Mouse (Mus musculus): ENCODE results near the gene Gm9999.
A peak's percentile ranks its signal among the peaks of the same experiment; 100 is the strongest.
"Not testable (repeated sequence)": the region's sequence is repeated elsewhere in the genome, so short reads cannot be mapped to it uniquely, and the experiment has no call there.

Gene Gm9999

DNA sequence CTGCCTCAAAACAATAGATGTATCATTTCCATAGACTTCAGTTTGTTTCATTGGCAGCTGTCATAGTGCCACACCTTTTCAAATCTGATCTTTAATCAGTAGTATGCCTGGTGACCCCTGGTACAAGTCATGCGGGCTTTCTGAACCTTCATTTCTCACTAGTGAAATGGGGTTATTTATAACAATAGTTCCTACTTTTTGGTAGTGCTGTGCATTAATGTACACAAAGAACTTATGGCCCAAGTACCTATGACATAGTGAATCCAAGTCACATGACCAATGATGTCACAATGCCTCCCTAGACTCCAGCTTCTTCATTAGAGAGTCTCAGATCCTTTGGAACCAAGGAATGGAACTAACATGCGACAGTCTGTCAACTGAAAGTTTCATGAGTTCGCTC lies at the start of gene Gm9999:
Gene Gm9999, plus strand, starts transcription at position 301 of the 400 bp plus-strand sequence.
- DNase-seq (ENCODE audit: inconsistent ontology term): no peak

DNA sequence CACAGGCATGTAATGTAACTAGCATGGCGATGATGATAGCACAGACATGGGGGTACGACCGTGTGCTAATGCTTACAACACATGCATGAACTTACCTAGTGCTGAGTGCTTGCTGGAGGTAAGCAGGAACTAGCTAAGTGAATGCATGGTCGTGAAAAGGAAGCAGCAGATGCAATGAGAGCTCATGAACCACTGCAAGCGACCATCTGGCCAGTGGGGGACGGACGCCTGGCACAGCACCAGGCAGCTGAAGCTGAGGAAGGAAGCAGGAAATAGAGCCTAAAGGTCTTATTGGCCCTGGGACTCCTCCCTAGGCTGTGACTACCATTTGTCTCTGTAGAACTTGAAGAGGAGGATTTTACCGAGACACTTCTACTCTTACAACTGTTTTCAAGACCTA lies 48.6 kb upstream of the Gm9999 start:
- no peak for DNase-seq (ENCODE audit: inconsistent ontology term)

DNA sequence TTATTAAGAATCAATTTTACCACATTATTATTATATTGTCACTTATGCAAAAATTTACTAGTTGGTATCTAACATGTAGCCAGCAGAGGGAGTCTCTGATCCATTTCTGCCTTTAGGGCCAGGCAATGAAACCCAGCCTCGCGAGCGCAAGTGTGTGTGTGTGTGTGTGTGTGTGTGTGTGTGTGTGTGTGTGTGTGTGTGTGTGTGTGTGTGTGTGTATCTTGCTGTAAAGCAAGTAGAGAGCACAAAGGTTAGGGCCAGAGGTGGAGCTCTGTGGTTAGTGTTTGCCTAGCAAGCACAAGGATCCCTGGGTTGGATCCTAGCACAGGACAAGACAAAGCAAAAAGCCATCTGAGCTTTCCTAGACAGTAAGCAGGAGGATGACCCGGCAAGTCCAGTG lies 47.5 kb upstream of the Gm9999 start:
- DNase-seq (ENCODE audit: inconsistent ontology term): peak; percentile 25

DNA sequence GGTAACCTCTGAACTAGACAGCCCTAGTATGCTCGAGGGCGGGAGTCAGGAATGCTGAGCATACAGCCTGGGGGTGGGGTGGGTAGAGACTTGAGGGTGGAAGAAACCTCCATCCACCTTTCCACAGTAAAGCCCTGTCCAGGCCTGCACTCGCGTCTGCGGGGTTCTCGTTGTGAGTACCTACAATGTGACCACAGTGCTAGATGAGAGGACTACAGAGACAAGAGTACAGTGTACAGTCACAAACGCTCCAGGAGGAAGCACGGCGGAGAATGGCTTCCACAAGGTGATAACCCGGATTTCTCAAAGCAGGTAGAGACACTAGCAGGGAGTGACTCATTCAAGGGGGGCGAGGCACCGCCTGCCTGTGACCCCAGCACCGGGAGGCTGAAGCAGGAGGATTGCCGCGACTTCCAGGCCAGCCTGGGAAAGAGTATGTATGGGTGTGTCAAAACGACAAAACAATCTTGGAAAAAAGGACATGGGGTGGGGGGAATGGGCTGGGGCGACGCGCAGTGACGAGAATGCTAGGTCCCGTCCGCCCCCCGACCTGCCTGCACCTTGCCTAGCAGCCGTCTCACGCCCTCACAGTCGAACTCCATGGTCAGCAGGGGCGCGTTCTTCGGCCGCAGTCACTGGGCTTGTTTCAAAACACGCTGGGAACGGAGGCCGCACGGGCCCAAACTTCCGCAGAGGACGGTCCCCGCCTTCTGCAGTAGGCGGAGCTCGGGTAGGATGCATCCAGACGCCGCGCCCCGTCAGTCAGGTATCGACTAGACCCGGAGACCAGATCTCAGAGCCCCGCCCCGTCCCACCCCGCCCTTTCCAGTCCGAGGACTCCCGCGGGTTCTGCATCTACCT lies 25.3 kb upstream of the Gm9999 start, which contains the start of gene Uevld:
Gene Uevld, minus strand, starts transcription at position 697 of the 861 bp plus-strand sequence.
- DNase-seq (ENCODE audit: inconsistent ontology term): peak; percentile 93

- DNase-seq (ENCODE audit: inconsistent ontology term): no peak
These were observed 24.5 kb upstream of the Gm9999 start for GRCm38 (mm10) chr7:46958853-46959252.

GRCm38 (mm10) chr7:46960991-46961390 lies 22.4 kb upstream of the Gm9999 start:
- DNase-seq (ENCODE audit: inconsistent ontology term): peak; percentile 26

- DNase-seq (ENCODE audit: inconsistent ontology term): no peak
These were observed 21.2 kb upstream of the Gm9999 start for GRCm38 (mm10) chr7:46962132-46962531.

DNA sequence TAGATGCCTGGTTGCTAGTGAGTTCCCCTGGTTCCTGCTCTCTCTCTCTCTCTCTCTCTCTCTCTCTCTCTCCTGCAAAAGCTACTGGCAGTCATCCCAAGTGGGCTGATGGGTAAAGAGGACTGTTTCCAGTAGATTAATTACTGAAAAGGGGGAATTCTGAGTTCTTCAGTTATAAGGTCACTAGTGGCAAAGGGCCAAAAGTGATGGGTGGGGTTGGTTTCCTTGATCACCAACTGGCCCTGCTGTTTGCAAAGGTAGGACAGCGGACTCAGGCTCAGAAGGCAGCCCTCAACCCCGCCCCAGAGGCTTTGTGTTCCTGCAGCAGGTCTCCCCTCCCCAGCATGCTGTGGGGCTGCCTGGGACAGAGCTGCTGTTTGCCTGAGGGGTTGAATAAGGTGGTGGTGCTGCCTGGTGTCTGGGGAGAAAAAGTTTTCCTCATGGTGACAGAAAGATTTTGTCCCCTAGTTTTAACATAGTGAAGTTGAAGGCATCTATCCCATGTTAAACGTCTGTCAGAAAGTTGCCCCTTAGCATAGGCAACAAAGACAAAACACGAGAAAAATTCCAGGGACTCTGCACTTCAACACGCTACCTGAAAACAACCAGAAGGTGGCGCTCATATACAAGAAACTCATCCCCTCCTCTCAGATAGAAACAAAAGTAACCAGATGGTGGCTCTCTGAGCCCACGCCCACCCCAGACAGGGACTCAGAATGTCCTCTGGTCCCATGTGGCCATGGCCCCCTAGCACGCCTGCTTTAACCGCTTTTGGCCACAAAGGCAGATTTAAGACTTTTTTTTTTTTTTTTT lies 20.4 kb upstream of the Gm9999 start:
- DNase-seq (ENCODE audit: inconsistent ontology term): peak; percentile 90

- no peak for DNase-seq (ENCODE audit: inconsistent ontology term)
These were observed 19.3 kb upstream of the Gm9999 start for GRCm38 (mm10) chr7:46964070-46964469.

- DNase-seq (ENCODE audit: inconsistent ontology term): no peak
These were observed 13.5 kb upstream of the Gm9999 start for GRCm38 (mm10) chr7:46969898-46970297.

GRCm38 (mm10) chr7:46974648-46975047 lies 8.7 kb upstream of the Gm9999 start:
- no peak for DNase-seq (ENCODE audit: inconsistent ontology term)

- no peak for DNase-seq (ENCODE audit: inconsistent ontology term)
These were observed 7.9 kb upstream of the Gm9999 start for GRCm38 (mm10) chr7:46975456-46975855.

DNA sequence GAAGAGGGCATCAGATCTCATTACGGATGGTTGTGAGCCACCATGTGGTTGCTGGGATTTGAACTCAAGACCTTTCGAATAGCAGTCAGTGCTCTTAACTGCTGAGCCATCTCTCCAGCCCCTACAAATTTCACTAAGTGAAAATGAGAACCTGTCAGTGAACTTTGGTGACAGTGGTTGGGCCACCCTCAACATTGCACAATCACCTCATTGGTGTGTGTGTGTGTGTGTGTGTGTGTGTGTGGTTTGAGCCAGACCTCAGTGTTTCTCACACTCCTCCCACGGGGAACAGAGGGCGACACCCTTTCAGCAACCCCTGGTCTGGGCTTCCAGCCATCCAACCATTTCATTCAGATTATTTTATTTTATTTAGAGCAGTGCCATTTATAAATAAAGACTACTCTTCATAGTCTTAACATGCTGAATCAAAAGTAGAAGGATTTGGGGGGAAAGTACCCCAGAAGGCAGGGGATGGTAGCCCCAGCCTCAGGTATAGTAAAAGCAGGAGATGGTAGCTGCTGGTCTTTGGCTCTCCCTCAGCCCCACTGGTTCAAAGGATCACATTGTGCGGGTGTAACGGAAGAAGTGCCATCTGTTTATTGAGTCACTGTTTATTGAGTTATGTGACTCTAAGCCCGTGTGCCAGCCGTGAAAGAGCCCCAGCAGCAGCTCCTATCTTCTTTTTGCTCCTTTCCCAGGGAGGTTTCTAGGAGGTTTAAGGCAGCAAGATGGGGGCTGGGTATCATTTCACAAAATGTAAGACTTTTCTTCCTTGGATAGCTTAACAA lies 2.5 kb downstream of the Gm9999 start:
- peak; percentile 70 for DNase-seq (ENCODE audit: inconsistent ontology term)

GRCm38 (mm10) chr7:46986646-46987045 lies 3.3 kb downstream of the Gm9999 start:
- DNase-seq (ENCODE audit: inconsistent ontology term): peak; percentile 86

GRCm38 (mm10) chr7:46987073-46987472 lies 3.7 kb downstream of the Gm9999 start:
- no peak for DNase-seq (ENCODE audit: inconsistent ontology term)

GRCm38 (mm10) chr7:46989387-46989786 lies 6.0 kb downstream of the Gm9999 start:
- not testable (repeated sequence) for DNase-seq (ENCODE audit: inconsistent ontology term)

- no peak for DNase-seq (ENCODE audit: inconsistent ontology term)
These were observed 9.7 kb downstream of the Gm9999 start for GRCm38 (mm10) chr7:46993079-46993478.

- DNase-seq (ENCODE audit: inconsistent ontology term): no peak
These were observed 12.2 kb downstream of the Gm9999 start for GRCm38 (mm10) chr7:46995558-46995957.

- DNase-seq (ENCODE audit: inconsistent ontology term): no peak
These were observed 13.6 kb downstream of the Gm9999 start for GRCm38 (mm10) chr7:46997008-46997407.

DNA sequence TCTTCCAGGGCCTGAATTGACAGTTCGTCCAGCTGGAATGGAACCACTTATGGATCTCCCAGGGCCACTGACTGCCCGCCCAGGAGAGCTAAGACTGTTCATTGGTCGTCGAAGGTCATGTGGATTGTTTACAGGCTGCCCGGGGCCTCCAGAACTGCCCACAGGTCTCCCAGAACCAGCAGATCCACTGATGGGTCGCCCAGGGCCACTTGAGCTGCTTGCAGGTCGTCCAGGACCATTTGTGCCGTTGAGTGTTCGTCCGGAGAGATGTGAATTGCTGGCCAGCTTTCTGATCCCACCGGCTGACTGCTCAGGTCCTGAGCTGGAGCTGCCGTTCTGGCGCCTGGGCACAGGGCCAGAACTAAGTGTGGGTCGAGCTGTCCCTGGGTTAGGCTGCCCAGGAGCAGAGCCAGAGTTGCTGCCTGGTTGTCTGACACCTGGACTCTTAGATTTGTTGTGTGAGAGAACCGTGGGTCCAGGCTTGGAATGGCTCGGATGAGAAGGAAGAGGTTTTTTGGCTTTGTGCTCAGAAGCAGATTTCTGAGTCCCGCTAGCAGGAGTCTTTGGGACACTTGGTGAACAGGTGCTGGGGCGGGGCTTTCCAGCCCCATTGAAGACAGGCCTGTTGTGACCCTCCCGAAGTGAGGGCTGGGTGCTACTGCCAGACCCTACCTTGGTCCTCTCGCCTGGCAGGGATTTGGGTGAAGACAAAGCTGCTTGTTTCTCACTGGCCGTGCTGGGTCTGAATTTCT lies 14.4 kb downstream of the Gm9999 start:
- no peak for DNase-seq (ENCODE audit: inconsistent ontology term)

DNA sequence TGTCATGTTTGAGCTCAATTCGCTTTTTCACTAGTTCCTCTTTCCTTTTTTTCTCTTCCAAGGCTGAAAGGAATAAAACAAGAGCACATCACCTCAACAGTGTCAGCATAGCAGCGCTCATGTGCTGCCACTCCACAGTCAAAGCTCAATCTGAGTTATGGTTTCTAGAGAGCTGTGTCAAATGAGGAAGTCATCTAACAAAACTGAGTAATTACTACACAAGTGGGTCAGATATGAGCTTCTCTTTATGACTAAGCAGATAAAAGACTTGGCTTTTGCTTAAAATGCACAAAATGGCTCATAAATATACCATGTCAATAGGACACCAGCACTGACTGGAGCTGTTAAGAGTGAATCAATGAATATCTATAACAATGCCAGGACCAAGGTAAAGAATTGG lies 15.6 kb downstream of the Gm9999 start:
- DNase-seq (ENCODE audit: inconsistent ontology term): no peak

Data from Muller cell, postnatal 12 days (primary cell).